Mouse (Mus musculus): Measurements from ENCODE around the gene Kmt5a.

Kmt5a gene

DNA sequence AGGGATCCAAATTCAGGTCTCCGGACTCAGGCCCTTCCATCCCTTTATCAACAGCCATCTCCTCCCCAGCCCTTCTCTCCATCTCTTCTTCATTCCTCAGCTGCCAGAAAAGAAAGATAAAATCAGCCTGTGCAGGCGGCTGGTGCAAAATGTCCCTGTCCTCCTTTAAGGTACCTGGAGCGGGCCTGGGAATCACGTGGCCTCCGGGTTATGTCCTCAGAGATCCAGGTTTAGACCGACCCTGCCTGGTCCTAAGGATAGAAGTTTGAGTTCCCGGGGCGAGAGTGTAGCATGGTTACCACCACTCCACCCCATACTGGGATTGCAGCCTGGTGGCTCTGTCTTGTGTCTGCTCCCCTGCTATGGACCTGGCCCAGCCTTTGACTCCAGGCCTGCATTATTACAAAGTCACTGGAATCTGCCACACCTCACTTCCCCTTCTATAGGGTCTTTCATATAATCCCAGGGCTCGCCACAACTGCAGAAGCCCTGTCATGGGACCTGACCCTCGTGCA is 70.9 kb downstream of the Kmt5a start:
- DNase-seq (ENCODE audit: low spot score in 2 of 2) = no peak

All from cerebellum, postnatal 4 days (tissue).